Mouse (Mus musculus) neural tube, embryonic 11.5 days (tissue): ENCODE results near the gene 5730596B20Rik. TPM values are rescaled to one million over a fixed set of nuclear protein-coding genes. Genes with fewer than 3 reads are reported as not detected.
A peak's percentile ranks its signal among the peaks of the same experiment; 100 is the strongest.

ENCODE experiments used
- ATAC-seq: fragments of 200-750 bp; cut with Nextera tagmentation; 2 replicates; pipeline ENCODE4 v1.8.0; 2017; ENCODE audit warnings: moderate number of reproducible peaks, mild to moderate bottlenecking, moderate TSS enrichment, moderate library complexity; ENCODE audit not compliant: insufficient read depth, low FRiP score, low TSS enrichment
- DNase-seq: peaks from one replicate; pipeline ENCODE4 v3.0.0-alpha.2; 2015; ENCODE audit warnings: low spot score
- H3K27ac ChIP-seq: fragments of 300-500 bp; sonication (generic); 2 replicates; pipeline ENCODE4 v1.5.1; 2014; ENCODE audit warnings: low read depth, mild to moderate bottlenecking, low read length
- H3K27me3 ChIP-seq: fragments of 300-500 bp; sonication (generic); 2 replicates; pipeline ENCODE4 v1.6.1; 2014; ENCODE audit warnings: mild to moderate bottlenecking, low read length, mixed read lengths; ENCODE audit not compliant: control insufficient read depth, insufficient read depth
- H3K36me3 ChIP-seq: fragments of 300-500 bp; sonication (generic); 2 replicates; pipeline ENCODE4 v1.6.1; 2014; ENCODE audit warnings: mild to moderate bottlenecking, low read length, moderate library complexity, mixed read lengths; ENCODE audit not compliant: control insufficient read depth, insufficient read depth
- H3K4me1 ChIP-seq: fragments of 300-500 bp; sonication (generic); 2 replicates; pipeline ENCODE4 v1.6.1; 2014; ENCODE audit warnings: low read length, mixed read lengths; ENCODE audit not compliant: control insufficient read depth, insufficient read depth
- H3K4me2 ChIP-seq: fragments of 300-500 bp; sonication (generic); 2 replicates; pipeline ENCODE4 v1.6.1; 2014; ENCODE audit warnings: low read depth, mild to moderate bottlenecking, moderate library complexity
- H3K4me3 ChIP-seq: fragments of 300-500 bp; sonication (generic); 2 replicates; pipeline ENCODE4 v1.5.1; 2014; ENCODE audit warnings: low read depth, low read length
- H3K9ac ChIP-seq: fragments of 300-500 bp; sonication (generic); 2 replicates; pipeline ENCODE4 v1.6.1; 2014; ENCODE audit warnings: mild to moderate bottlenecking, low read length
- H3K9me3 ChIP-seq: fragments of 300-500 bp; sonication (generic); 2 replicates; pipeline ENCODE4 v1.6.1; 2016; ENCODE audit warnings: low read length; ENCODE audit not compliant: control insufficient read depth
- WGBS: fragments of 180-500 bp; shearing (Covaris S2); extraction: QIAGEN DNeasy Blood & Tissue Kit; methylation state at CpG from one replicate; pipeline ENCODE4 v1.1.7; 2014; 5-methylcytosine and 5-hydroxymethylcytosine counted together
- polyA plus RNA-seq: library from polyadenylated mRNA; unstranded; fragments of >200 nt; fragmentation: Nextera tagmentation; extraction: Ambion mirVana; gene quantifications from 2 replicates; pipeline ENCODE4 v1.2.1, GENCODE M21; 2014

The 5730596B20Rik gene
- polyA plus RNA-seq, 1 experiment from 2014 or later, result 4.5 TPM

- H3K27me3 ChIP-seq, result no peaks in the 10 kb centered on the region
- H3K9me3 ChIP-seq, result no peaks in the 10 kb centered on the region
- DNase-seq (peak; percentile 21), ATAC-seq (no peak)
- peaks cover 47% of the 10 kb centered on the region for H3K4me1 ChIP-seq
- no peaks in the 10 kb centered on the region for H3K36me3 ChIP-seq
- 0 out of 2 replicates have a peak overlapping the region, but pooled peaks have one; percentile 2 for H3K4me3 ChIP-seq
- peak overlapping the region; percentile 23; the same call in 1 of the 2 replicates for H3K4me2 ChIP-seq
- H3K27ac ChIP-seq, result peak overlapping the region; percentile 54; the same call in 1 of the 2 replicates
- H3K9ac ChIP-seq, result no peak overlapping the region
- 12% methylated on average over 5 of the region's 5 CpGs for WGBS
These were observed 23.3 kb upstream of the 5730596B20Rik start for GRCm38 (mm10) chr6:52154044-52154443.

DNA sequence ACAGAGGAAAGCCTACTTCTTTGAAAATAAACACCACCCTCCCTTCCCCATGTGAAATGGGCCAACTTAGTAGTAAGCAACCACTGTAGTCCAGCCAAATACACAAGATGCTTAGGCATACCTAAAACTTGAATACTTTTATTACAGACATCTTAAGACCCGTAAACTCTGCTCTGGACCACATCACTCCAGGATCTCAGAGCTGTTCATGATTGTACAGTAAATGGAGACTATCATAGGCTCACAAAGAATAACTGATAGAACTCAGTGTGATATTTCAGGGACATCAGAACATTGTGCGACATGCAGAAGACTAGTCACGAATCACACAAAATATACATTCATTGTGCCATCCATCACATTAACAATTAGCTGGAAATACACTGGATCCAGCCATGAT, 21.8 kb upstream of the 5730596B20Rik start:
- Histone ChIP-seq H3K36me3 (no peaks in the 10 kb centered on the region), H3K4me1 (peaks cover 55% of the 10 kb centered on the region), H3K9me3 (no peaks in the 10 kb centered on the region), H3K9ac (no peak overlapping the region), H3K27me3 (no peaks in the 10 kb centered on the region), H3K4me2 (peak overlapping the region; percentile 78), H3K27ac (no peak overlapping the region), H3K4me3 (0 out of 2 replicates have a peak overlapping the region, but pooled peaks have one; percentile 15)
- ATAC-seq (no peak), DNase-seq (no peak)
- WGBS, result 42% methylated on average over 3 of the region's 3 CpGs

DNA sequence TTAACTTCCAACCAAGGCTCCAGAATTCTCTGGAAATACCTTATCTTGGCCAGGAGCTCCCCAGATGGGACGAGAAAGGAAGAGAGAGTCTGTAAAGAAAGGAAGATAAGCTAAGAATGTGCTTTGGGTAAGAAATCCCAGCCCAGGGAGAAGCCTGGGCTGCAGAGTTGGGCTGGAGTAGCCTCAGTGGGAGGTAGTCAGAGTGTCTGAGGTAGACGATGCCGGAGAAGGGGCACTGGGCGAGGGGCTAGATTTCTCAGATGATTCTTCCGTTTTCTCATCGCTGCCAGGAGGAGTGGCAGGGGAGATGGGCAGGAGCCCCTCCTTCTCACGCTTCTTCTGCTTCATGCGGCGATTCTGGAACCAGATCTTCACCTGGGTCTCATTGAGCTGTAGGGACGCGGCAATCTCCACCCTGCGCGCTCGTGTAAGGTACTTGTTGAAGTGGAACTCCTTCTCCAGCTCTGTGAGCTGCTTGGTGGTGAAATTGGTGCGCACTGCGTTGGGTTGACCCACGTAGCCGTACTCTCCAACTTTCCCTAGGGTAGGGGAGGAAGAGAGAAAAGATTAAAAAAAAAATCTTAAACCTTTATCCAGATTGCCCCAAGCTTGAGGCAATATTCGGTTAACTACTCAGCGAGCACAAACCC, 20.6 kb upstream of the 5730596B20Rik start:
- Histone ChIP-seq H3K27ac (no peak overlapping the region), H3K9me3 (no peaks in the 10 kb centered on the region), H3K4me1 (peaks cover 50% of the 10 kb centered on the region), H3K4me2 (peak overlapping the region; percentile 78), H3K27me3 (no peaks in the 10 kb centered on the region), H3K4me3 (peak overlapping the region; percentile 91), H3K36me3 (no peaks in the 10 kb centered on the region), H3K9ac (peak overlapping the region; percentile 96)
- under 1% methylated on average over 20 of the region's 20 CpGs for WGBS
- no peak for ATAC-seq
- DNase-seq, result peak; percentile 20

DNA sequence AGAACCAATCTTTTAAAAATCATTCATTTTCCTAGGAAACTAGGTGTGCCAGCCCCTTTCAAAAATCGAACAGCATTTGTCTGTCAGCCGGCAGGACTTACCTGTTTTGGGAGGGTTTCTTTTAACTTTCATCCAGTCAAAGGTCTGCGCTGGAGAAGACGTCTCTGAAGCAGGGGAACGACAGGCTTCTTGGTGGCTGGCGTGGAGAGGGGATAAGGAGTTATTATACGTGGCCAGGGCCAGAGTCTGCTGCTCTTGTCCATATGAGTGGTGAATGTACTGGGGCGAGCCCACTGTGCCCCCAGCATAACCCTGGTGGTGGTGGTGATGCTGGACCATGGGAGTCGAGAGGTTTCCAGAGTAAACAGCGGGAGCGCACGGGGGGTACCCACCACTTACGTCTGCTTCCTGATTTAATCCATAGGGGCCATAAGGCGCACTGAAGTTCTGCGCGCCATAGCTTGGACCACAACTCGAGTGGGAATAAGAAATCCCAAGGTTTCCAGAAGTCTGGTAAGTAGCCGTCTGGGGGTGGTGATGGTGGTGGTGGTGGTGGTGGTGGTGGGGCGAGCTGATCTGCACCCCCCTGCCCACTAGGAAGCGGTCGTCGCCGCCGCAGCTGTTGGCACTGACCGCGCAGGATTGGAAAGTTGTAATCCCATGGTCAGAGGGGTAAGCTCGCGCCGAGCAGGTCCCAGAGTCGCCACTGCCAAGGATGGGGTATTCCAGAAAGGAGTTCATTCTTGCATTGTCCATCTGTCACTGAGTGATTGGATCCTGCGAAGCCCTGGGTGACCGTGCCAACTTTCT, 19.6 kb upstream of the 5730596B20Rik start:
- H3K27me3 ChIP-seq, result no peaks in the 10 kb centered on the region
- peak overlapping the region; percentile 91 for H3K4me3 ChIP-seq
- peaks cover 48% of the 10 kb centered on the region for H3K4me1 ChIP-seq
- under 1% methylated on average over 32 of the region's 32 CpGs for WGBS
- DNase-seq (peak; percentile 40), ATAC-seq (peak; percentile 66)
- peak overlapping the region; percentile 99 for H3K27ac ChIP-seq
- peak overlapping the region; percentile 96 for H3K9ac ChIP-seq
- H3K4me2 ChIP-seq, result peak overlapping the region; percentile 78
- H3K36me3 ChIP-seq, result no peaks in the 10 kb centered on the region
- H3K9me3 ChIP-seq, result no peaks in the 10 kb centered on the region

GRCm38 (mm10) chr6:52158276-52159051, 18.8 kb upstream of the 5730596B20Rik start, which contains the start of gene Hoxa1:
Hoxa1 (minus strand) TSS chr6:52158317.
- WGBS, result under 1% methylated on average over 55 of the region's 55 CpGs
- ATAC-seq (peak; percentile 85), DNase-seq (peak; percentile 95)
- H3K27me3 ChIP-seq, result no peaks in the 10 kb centered on the region
- peak within 1 kb of the TSS; percentile 78 for H3K4me2 ChIP-seq
- H3K36me3 ChIP-seq, result no peaks in the 10 kb centered on the region; the same call in 1 of the 2 replicates
- peak within 1 kb of the TSS; percentile 96 for H3K9ac ChIP-seq
- H3K4me1 ChIP-seq, result peaks cover 47% of the 10 kb centered on the region
- H3K4me3 ChIP-seq, result peak within 1 kb of the TSS; percentile 91
- no peaks in the 10 kb centered on the region for H3K9me3 ChIP-seq
- peak within 1 kb of the TSS; percentile 99 for H3K27ac ChIP-seq

- H3K4me1 ChIP-seq, result peaks cover 41% of the 10 kb centered on the region
- no peaks in the 10 kb centered on the region for H3K9me3 ChIP-seq
- ATAC-seq (no peak), DNase-seq (peak; percentile 65)
- H3K4me3 ChIP-seq, result peak overlapping the region; percentile 91
- H3K9ac ChIP-seq, result peak overlapping the region; percentile 96
- WGBS, result 1% methylated on average over 12 of the region's 12 CpGs
- peak overlapping the region; percentile 99 for H3K27ac ChIP-seq
- no peaks in the 10 kb centered on the region for H3K27me3 ChIP-seq
- H3K4me2 ChIP-seq, result peak overlapping the region; percentile 78
- H3K36me3 ChIP-seq, result no peaks in the 10 kb centered on the region; the same call in 1 of the 2 replicates
These were observed 18.0 kb upstream of the 5730596B20Rik start for GRCm38 (mm10) chr6:52159164-52159761.

GRCm38 (mm10) chr6:52159979-52160378, 17.3 kb upstream of the 5730596B20Rik start:
- Histone ChIP-seq H3K4me1 (peaks cover 38% of the 10 kb centered on the region), H3K9me3 (no peaks in the 10 kb centered on the region), H3K4me2 (peak overlapping the region; percentile 78), H3K27ac (peak overlapping the region; percentile 99), H3K9ac (peak overlapping the region; percentile 96), H3K4me3 (peak overlapping the region; percentile 91), H3K36me3 (no peaks in the 10 kb centered on the region; the same call in 1 of the 2 replicates), H3K27me3 (no peaks in the 10 kb centered on the region)
- peak; percentile 58 for DNase-seq
- no peak for ATAC-seq
- 0% methylated on average over 9 of the region's 9 CpGs for WGBS
